Mouse (Mus musculus): Measurements from ENCODE around the gene Mob3a. TPM values are rescaled to one million over a fixed set of nuclear protein-coding genes. Genes with fewer than 3 reads are reported as not detected.

Mob3a gene
- total RNA-seq (2014; fragmentation: Nextera tagmentation) (22.8 and 29.1 TPM in 2 replicates), total RNA-seq (2017) (30.5 and 38.6 TPM in 2 replicates)

DNA sequence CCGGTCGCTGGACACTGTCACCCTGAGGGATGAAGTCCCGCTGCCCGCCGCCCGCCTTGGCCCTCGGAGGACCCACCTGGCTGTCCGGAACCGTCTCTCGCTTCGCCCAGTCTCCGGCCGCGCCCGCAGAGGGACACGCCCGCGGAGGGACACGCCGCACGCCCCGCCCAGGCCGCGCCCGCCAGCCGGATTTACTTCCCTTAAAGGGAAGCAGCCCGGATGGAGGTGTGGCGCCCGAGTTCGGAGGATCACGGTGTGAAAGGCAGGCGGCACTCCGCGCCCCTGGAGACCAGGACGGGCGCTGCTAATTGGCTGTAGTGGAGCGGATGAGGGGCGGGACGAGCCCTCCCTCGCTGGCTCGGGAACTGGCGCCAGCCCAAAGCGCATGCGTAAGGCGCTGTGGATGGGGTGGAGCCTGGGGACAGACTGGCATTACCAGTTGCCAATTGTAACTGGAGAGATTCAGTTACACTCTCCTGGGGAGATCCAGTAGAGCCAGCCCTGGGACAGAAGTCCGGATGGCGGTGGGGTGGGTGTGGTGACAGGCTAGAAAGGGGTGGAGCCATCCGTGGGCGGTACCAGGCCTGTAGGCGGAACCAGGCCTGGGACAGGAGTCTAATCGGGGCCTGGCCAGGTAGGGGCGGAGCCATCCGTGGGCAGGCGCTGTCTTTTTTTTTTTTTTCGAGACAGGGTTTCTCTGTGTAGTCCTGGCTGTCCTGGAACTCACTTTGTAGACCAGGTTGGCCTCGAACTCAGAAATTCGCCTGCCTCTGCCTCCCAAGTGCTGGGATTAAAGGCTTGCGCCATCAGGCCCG is at the start of gene Mob3a, which contains the start of gene Izumo4:
Mob3a (minus strand) TSS at position 257 of the 815 bp plus-strand sequence.
Izumo4 (plus strand) TSS at position 464 of the 815 bp plus-strand sequence.
- peak; percentile 77 for ATAC-seq (replicated peaks; ENCODE audit: low FRiP score, low TSS enrichment, poor library complexity, severe bottlenecking)

- ATAC-seq (replicated peaks; ENCODE audit: low FRiP score, low TSS enrichment, poor library complexity, severe bottlenecking) = peak; percentile 16; the same call in 1 of the 2 replicates
Measured at GRCm38 (mm10) chr10:80751188-80751832, 49.5 kb upstream of the Mob3a start.

GRCm38 (mm10) chr10:80748609-80749008 is 46.8 kb upstream of the Mob3a start:
- ATAC-seq (replicated peaks; ENCODE audit: low FRiP score, low TSS enrichment, poor library complexity, severe bottlenecking) = peak; percentile 41

DNA sequence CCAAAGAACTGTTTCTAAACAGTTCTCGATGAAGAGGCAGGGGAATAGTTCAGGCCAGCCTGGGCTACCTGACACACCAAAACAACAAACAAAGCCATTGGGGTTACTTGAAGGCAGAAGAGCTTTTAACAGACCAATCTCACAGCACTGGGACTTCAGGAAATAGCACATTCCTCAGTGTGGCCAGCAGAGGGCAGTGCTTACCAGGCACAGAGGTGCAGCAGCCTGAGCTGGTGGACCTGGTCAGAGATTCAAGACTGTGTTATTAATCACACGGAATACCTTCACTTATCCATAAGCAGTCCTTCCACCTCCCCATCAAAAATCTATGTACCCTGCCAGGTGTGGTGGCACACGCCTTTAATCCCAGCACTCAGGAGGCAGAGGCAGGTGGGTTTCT is 45.6 kb upstream of the Mob3a start:
- ATAC-seq (replicated peaks; ENCODE audit: low FRiP score, low TSS enrichment, poor library complexity, severe bottlenecking) = peak; percentile 44; the same call in 1 of the 2 replicates

- ATAC-seq (replicated peaks; ENCODE audit: low FRiP score, low TSS enrichment, poor library complexity, severe bottlenecking) = peak; percentile 46; the same call in 1 of the 2 replicates
Measured at GRCm38 (mm10) chr10:80744262-80744661, 42.5 kb upstream of the Mob3a start.

DNA sequence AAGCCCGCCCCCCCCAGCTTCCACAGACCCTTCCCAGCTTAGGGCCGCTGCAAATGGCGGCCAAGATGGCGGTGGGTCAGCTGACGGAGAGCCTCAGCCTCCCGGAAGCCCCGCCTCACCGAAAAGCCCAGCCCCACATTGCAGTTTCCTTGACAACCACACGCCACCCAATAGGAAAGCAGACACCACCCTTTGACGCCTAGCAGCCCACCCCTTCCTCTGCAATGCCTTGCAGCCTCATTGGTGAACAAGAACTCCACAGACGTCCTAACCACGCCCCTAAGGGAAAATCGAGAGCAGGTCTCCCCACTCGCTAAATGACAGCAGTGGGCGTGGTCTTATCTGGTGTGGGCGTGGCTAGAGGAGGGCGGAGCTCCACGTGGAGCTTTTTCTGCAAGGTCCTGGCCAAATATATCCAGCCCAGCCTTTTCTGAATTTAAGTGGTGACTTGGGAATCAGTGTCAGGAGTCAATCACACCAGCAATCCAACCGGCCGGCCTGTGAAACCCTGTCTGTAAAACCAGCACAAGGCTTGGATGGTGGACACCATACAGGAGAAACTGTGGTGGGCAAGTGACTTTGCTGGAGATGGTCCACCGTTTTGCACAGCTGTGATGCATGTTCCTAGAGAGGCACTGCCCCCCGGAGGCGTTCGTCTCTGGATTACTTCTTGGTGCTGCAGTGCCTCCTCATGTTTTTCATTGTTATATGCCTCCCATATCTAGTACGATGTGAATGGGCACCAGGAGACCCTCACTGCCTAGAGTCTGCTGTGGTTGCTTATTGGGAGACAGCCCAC is 40.6 kb upstream of the Mob3a start, which contains the start of gene Ap3d1:
Ap3d1 (minus strand) TSS at position 85 of the 799 bp plus-strand sequence.
- ATAC-seq (replicated peaks; ENCODE audit: low FRiP score, low TSS enrichment, poor library complexity, severe bottlenecking) = peak; percentile 99

DNA sequence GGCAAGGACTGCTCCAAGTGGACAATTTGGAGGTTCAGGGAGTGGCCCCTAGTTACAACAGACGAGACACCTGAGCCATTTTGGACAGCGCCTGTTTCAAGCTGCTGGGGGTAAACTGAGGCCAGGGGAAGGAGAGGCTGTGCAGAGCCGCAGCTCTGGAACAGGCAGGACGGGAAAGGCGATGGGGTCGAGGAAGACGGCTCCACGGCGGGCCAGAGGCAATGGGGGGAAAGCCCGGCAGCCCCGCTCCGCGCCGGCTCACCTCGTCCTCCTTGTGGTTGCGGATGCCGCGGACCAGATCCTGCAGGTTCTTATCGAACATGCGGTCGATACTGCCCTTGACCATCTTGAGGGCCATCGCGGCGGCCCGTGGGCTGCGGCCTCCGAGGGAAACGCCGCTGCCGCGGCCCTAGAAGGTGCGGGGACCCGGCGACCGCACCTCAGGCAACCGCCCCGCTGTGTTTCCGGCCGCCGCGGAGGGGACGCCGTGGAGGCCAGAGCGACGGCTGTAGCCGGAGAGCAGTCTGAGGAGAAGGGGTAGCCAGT is 39.9 kb upstream of the Mob3a start:
- no peak for ATAC-seq (replicated peaks; ENCODE audit: low FRiP score, low TSS enrichment, poor library complexity, severe bottlenecking)

GRCm38 (mm10) chr10:80741146-80741545 is 39.4 kb upstream of the Mob3a start:
- ATAC-seq (replicated peaks; ENCODE audit: low FRiP score, low TSS enrichment, poor library complexity, severe bottlenecking) = no peak

DNA sequence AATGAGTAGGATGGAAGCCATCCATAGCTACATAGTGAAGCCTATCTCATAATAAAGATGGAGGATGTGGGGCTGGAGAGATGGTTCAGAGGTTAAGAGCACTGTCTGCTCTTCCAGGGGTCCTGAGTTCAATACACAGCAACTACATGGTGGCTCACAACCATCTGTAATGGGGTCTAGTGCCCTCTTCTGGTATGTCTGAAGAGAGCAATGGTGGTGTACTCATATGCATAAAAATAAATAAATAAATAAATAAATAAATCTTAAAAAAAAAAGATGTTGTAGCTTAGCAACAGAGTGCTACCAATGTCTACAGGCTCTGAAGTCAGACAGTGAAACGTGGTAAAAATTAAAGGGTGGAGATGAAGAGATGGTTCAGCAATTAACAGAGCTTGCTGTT is 36.9 kb upstream of the Mob3a start:
- no peak for ATAC-seq (replicated peaks; ENCODE audit: low FRiP score, low TSS enrichment, poor library complexity, severe bottlenecking)

DNA sequence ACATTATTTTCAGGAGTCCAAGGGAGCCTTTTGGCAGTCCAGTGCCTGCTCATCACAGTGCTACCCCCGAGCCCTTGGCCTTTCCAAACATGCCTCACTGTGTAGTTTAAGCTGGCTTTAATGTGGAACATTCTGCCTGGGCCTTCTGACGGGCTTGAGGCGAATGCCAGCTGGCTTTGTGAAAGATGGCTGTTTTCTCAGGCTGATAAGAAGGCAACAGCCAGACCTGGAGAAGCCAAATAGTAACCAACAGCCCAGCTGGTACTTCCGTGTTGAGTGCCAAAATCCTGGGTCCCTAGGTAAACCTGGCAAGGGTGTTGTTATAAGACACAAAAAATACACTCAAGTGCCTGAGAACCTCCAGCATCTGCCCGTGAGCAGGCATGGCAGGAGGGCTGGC is 35.0 kb upstream of the Mob3a start:
- ATAC-seq (replicated peaks; ENCODE audit: low FRiP score, low TSS enrichment, poor library complexity, severe bottlenecking) = peak; percentile 57; the same call in 1 of the 2 replicates

- no peak for ATAC-seq (replicated peaks; ENCODE audit: low FRiP score, low TSS enrichment, poor library complexity, severe bottlenecking)
Measured at GRCm38 (mm10) chr10:80732611-80733101, 30.9 kb upstream of the Mob3a start.

- no peak for ATAC-seq (replicated peaks; ENCODE audit: low FRiP score, low TSS enrichment, poor library complexity, severe bottlenecking)
Measured at GRCm38 (mm10) chr10:80727369-80728127, 25.8 kb upstream of the Mob3a start.

DNA sequence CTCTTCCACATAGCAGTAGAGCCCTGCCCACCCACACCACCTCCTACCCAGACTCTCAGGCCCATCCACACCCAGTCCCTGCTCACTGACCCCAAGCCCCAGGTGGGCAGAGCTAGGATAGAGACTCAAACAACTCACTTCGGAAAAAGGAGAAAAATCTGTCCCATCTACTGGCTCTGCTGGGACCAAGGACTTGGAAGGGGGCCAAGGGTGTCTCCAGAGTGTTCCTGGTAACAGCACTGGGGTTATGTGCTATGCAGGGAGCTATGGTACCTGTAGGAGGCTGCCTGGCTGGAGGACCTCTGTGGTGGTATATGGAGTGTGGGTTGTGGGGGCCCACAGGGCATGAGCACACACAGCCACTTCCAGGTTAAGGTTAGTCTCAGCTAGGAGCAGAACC is 15.5 kb upstream of the Mob3a start:
- ATAC-seq (replicated peaks; ENCODE audit: low FRiP score, low TSS enrichment, poor library complexity, severe bottlenecking) = no peak

GRCm38 (mm10) chr10:80710834-80711233 is 9.1 kb upstream of the Mob3a start:
- ATAC-seq (replicated peaks; ENCODE audit: low FRiP score, low TSS enrichment, poor library complexity, severe bottlenecking) = no peak

GRCm38 (mm10) chr10:80705479-80705878 is 3.7 kb upstream of the Mob3a start:
- no peak for ATAC-seq (replicated peaks; ENCODE audit: low FRiP score, low TSS enrichment, poor library complexity, severe bottlenecking)

- no peak for ATAC-seq (replicated peaks; ENCODE audit: low FRiP score, low TSS enrichment, poor library complexity, severe bottlenecking)
Measured at GRCm38 (mm10) chr10:80705033-80705432, 3.3 kb upstream of the Mob3a start.

GRCm38 (mm10) chr10:80704418-80704817 is 2.6 kb upstream of the Mob3a start:
- no peak for ATAC-seq (replicated peaks; ENCODE audit: low FRiP score, low TSS enrichment, poor library complexity, severe bottlenecking)

- no peak for ATAC-seq (replicated peaks; ENCODE audit: low FRiP score, low TSS enrichment, poor library complexity, severe bottlenecking)
Measured at GRCm38 (mm10) chr10:80703643-80704042, 1.9 kb upstream of the Mob3a start.

Measured in megakaryocyte-erythroid progenitor cell, adult 5-6 weeks (primary cell).